Mouse (Mus musculus): Measurements from ENCODE around the gene Tmem202. TPM values are rescaled to one million over a fixed set of nuclear protein-coding genes. Genes with fewer than 3 reads are reported as not detected.
A peak's percentile ranks its signal among the peaks of the same experiment; 100 is the strongest.

Tmem202 gene
- 2.8 TPM in 2 replicates for polyA plus RNA-seq (2012; rRNA removed)

- Histone ChIP-seq H3K4me3 (ENCODE audit: insufficient read depth, low read length) (peak within 1 kb of the TSS; percentile 59), H3K4me1 (ENCODE audit: control insufficient read depth, insufficient read depth, low read length) (peaks cover 7% of the 10 kb centered on the region), H3K27ac (ENCODE audit: insufficient read depth, low read length) (peak within 1 kb of the TSS; percentile 89)
- TF ChIP-seq POLR2A (IDR thresholded peaks at IDR 0.05; ENCODE audit: extremely low read depth, insufficient read depth, low read length) = peak; percentile 70
- no peak for TF ChIP-seq CTCF (IDR thresholded peaks at IDR 0.05; ENCODE audit: extremely low read depth, insufficient read depth, low read length)
Measured at GRCm38 (mm10) chr9:59539441-59540137, at the start of gene Tmem202, which contains the start of gene Hexa. Gene Tmem202, minus strand, starts transcription at chr9:59539847. Gene Hexa, plus strand, starts transcription at chr9:59539540.

GRCm38 (mm10) chr9:59588710-59589671 lies 49.3 kb upstream of the Tmem202 start:
- TF ChIP-seq POLR2A (IDR thresholded peaks at IDR 0.05; ENCODE audit: extremely low read depth, insufficient read depth, low read length) (no peak), CTCF (IDR thresholded peaks at IDR 0.05; ENCODE audit: extremely low read depth, insufficient read depth, low read length) (no peak)
- Histone ChIP-seq H3K4me1 (ENCODE audit: control insufficient read depth, insufficient read depth, low read length) (peaks cover 4% of the 10 kb centered on the region), H3K4me3 (ENCODE audit: insufficient read depth, low read length) (no peak overlapping the region), H3K27ac (ENCODE audit: insufficient read depth, low read length) (peak overlapping the region; percentile 62)

- H3K4me3 ChIP-seq (ENCODE audit: insufficient read depth, low read length) = no peak overlapping the region
- TF ChIP-seq POLR2A (IDR thresholded peaks at IDR 0.05; ENCODE audit: extremely low read depth, insufficient read depth, low read length) (no peak), CTCF (IDR thresholded peaks at IDR 0.05; ENCODE audit: extremely low read depth, insufficient read depth, low read length) (no peak)
- H3K27ac ChIP-seq (ENCODE audit: insufficient read depth, low read length) = peak overlapping the region; percentile 56
- H3K4me1 ChIP-seq (ENCODE audit: control insufficient read depth, insufficient read depth, low read length) = peaks cover 4% of the 10 kb centered on the region
Measured at GRCm38 (mm10) chr9:59588252-59588651, 48.6 kb upstream of the Tmem202 start.

GRCm38 (mm10) chr9:59584871-59585308 lies 45.2 kb upstream of the Tmem202 start:
- Histone ChIP-seq H3K4me1 (ENCODE audit: control insufficient read depth, insufficient read depth, low read length) (peaks cover 4% of the 10 kb centered on the region), H3K27ac (ENCODE audit: insufficient read depth, low read length) (no peak overlapping the region), H3K4me3 (ENCODE audit: insufficient read depth, low read length) (no peak overlapping the region)
- no peak for TF ChIP-seq POLR2A (IDR thresholded peaks at IDR 0.05; ENCODE audit: extremely low read depth, insufficient read depth, low read length)
- TF ChIP-seq CTCF (IDR thresholded peaks at IDR 0.05; ENCODE audit: extremely low read depth, insufficient read depth, low read length) = peak; percentile 78

- Histone ChIP-seq H3K4me1 (ENCODE audit: control insufficient read depth, insufficient read depth, low read length) (peaks cover 3% of the 10 kb centered on the region; the same call in 1 of the 2 replicates), H3K4me3 (ENCODE audit: insufficient read depth, low read length) (peak overlapping the region; percentile 53), H3K27ac (ENCODE audit: insufficient read depth, low read length) (no peak overlapping the region)
- TF ChIP-seq CTCF (IDR thresholded peaks at IDR 0.05; ENCODE audit: extremely low read depth, insufficient read depth, low read length) (no peak), POLR2A (IDR thresholded peaks at IDR 0.05; ENCODE audit: extremely low read depth, insufficient read depth, low read length) (no peak)
Measured at GRCm38 (mm10) chr9:59578505-59578867, 38.8 kb upstream of the Tmem202 start.

- Histone ChIP-seq H3K4me1 (ENCODE audit: control insufficient read depth, insufficient read depth, low read length) (peaks cover 3% of the 10 kb centered on the region; the same call in 1 of the 2 replicates), H3K4me3 (ENCODE audit: insufficient read depth, low read length) (peak within 1 kb of the TSS; percentile 53), H3K27ac (ENCODE audit: insufficient read depth, low read length) (no peak within 1 kb of the TSS)
- peak; percentile 54; the same call in 1 of the 2 replicates for TF ChIP-seq POLR2A (IDR thresholded peaks at IDR 0.05; ENCODE audit: extremely low read depth, insufficient read depth, low read length)
- no peak for TF ChIP-seq CTCF (IDR thresholded peaks at IDR 0.05; ENCODE audit: extremely low read depth, insufficient read depth, low read length)
Measured at GRCm38 (mm10) chr9:59577844-59578504, 38.3 kb upstream of the Tmem202 start, which contains the start of gene Celf6. Gene Celf6, plus strand, starts transcription at chr9:59577917.

GRCm38 (mm10) chr9:59577401-59577800 lies 37.8 kb upstream of the Tmem202 start:
- peaks cover 3% of the 10 kb centered on the region; the same call in 1 of the 2 replicates for H3K4me1 ChIP-seq (ENCODE audit: control insufficient read depth, insufficient read depth, low read length)
- TF ChIP-seq POLR2A (IDR thresholded peaks at IDR 0.05; ENCODE audit: extremely low read depth, insufficient read depth, low read length) (no peak), CTCF (IDR thresholded peaks at IDR 0.05; ENCODE audit: extremely low read depth, insufficient read depth, low read length) (no peak)
- H3K27ac ChIP-seq (ENCODE audit: insufficient read depth, low read length) = no peak overlapping the region
- peak overlapping the region; percentile 53 for H3K4me3 ChIP-seq (ENCODE audit: insufficient read depth, low read length)

- TF ChIP-seq CTCF (IDR thresholded peaks at IDR 0.05; ENCODE audit: extremely low read depth, insufficient read depth, low read length) (no peak), POLR2A (IDR thresholded peaks at IDR 0.05; ENCODE audit: extremely low read depth, insufficient read depth, low read length) (no peak)
- H3K4me3 ChIP-seq (ENCODE audit: insufficient read depth, low read length) = no peak overlapping the region
- H3K4me1 ChIP-seq (ENCODE audit: control insufficient read depth, insufficient read depth, low read length) = no peaks in the 10 kb centered on the region; the same call in 1 of the 2 replicates
- H3K27ac ChIP-seq (ENCODE audit: insufficient read depth, low read length) = no peak overlapping the region
Measured at GRCm38 (mm10) chr9:59571852-59572251, 32.2 kb upstream of the Tmem202 start.

GRCm38 (mm10) chr9:59567111-59567510 lies 27.5 kb upstream of the Tmem202 start:
- no peak overlapping the region for H3K27ac ChIP-seq (ENCODE audit: insufficient read depth, low read length)
- H3K4me3 ChIP-seq (ENCODE audit: insufficient read depth, low read length) = no peak overlapping the region
- TF ChIP-seq CTCF (IDR thresholded peaks at IDR 0.05; ENCODE audit: extremely low read depth, insufficient read depth, low read length) = peak; percentile 80
- TF ChIP-seq POLR2A (IDR thresholded peaks at IDR 0.05; ENCODE audit: extremely low read depth, insufficient read depth, low read length) = no peak
- no peaks in the 10 kb centered on the region for H3K4me1 ChIP-seq (ENCODE audit: control insufficient read depth, insufficient read depth, low read length)
